Mouse (Mus musculus) hindbrain, embryonic 14.5 days (tissue): ENCODE measurements around the gene Klhdc8a. TPM values are rescaled to one million over a fixed set of nuclear protein-coding genes. Genes with fewer than 3 reads are reported as not detected.
A peak's percentile ranks its signal among the peaks of the same experiment; 100 is the strongest.

Experiments
- ATAC-seq: fragments of 200-750 bp; cut with Nextera tagmentation; 2 replicates; pipeline ENCODE4 v1.8.0; 2017; ENCODE audit warnings: moderate number of reproducible peaks, mild to moderate bottlenecking, moderate TSS enrichment, moderate library complexity; ENCODE audit not compliant: low FRiP score
- DNase-seq: peaks from one replicate; pipeline ENCODE4 v3.0.0-alpha.2; 2015; ENCODE audit warnings: low spot score
- H3K27ac ChIP-seq: fragments of 300-500 bp; sonication (generic); 2 replicates; pipeline ENCODE4 v1.5.1; 2014; ENCODE audit warnings: mild to moderate bottlenecking, moderate library complexity
- H3K27me3 ChIP-seq: fragments of 300-500 bp; sonication (generic); 2 replicates; pipeline ENCODE4 v1.6.1; 2014; ENCODE audit warnings: mild to moderate bottlenecking, low read length, mixed read lengths; ENCODE audit not compliant: control insufficient read depth, insufficient read depth
- H3K36me3 ChIP-seq: fragments of 300-500 bp; sonication (generic); replicated peaks from 2 replicates; pipeline ENCODE4 v1.6.1; 2014; ENCODE audit not compliant: control insufficient read depth, insufficient read depth
- H3K4me1 ChIP-seq: fragments of 300-500 bp; sonication (generic); replicated peaks from 2 replicates; pipeline ENCODE4 v1.6.1; 2014; ENCODE audit warnings: antibody characterized with exemption, low read length, mixed read lengths; ENCODE audit not compliant: control insufficient read depth, insufficient read depth
- H3K4me2 ChIP-seq: fragments of 300-500 bp; sonication (generic); replicated peaks from 2 replicates; pipeline ENCODE4 v1.6.1; 2014; ENCODE audit warnings: mild to moderate bottlenecking, moderate library complexity
- H3K4me3 ChIP-seq: fragments of 300-500 bp; sonication (generic); replicated peaks from 2 replicates; pipeline ENCODE4 v1.5.1; 2014; ENCODE audit warnings: mild to moderate bottlenecking, low read length
- H3K9ac ChIP-seq: fragments of 300-500 bp; sonication (generic); 2 replicates; pipeline ENCODE4 v1.6.1; 2014
- H3K9me3 ChIP-seq: fragments of 300-500 bp; sonication (generic); 2 replicates; pipeline ENCODE4 v1.6.1; 2016; ENCODE audit warnings: low read length; ENCODE audit not compliant: control insufficient read depth
- WGBS: fragments of 180-500 bp; shearing (Covaris S2); extraction: QIAGEN DNeasy Blood & Tissue Kit; methylation state at CpG from one replicate; pipeline ENCODE4 v1.1.7; 2014; 5-methylcytosine and 5-hydroxymethylcytosine counted together
- polyA plus RNA-seq: library from polyadenylated mRNA; unstranded; fragments of >200 nt; fragmentation: Nextera tagmentation; extraction: Ambion mirVana; gene quantifications from 2 replicates; pipeline ENCODE4 v1.2.1, GENCODE M21; 2014

The Klhdc8a gene
- polyA plus RNA-seq, 1 experiment from 2014 or later, result 8.5 TPM

DNA sequence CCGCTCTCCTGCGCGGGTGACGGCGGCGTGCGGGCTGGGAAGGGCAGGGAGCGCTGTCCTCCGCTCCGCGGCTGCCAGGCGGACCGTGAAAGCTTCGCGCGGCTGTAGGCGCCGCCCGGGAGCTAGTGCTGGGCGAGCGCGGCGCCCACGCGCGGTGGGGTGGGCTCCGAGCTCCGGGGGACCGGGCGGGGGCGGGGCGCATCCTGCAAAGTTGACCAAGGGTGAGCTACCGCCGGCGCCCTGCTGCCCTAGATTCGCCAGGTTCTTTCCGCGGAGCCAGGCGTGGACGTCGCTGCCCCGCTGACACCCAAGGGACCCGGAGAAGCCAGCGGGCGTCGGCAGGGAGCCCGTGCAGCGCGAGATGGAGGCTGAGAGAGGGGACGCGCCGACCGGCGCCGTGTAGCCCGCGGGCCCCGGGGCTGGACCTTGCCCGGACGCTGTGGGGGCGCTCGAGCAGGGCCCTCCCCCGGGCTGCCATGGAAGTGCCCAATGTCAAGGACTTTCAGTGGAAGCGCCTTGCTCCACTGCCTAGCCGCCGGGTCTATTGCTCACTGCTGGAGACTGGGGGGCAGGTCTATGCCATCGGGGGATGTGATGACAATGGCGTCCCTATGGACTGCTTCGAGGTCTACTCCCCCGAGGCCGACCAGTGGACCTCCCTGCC lies 507 bp downstream of the Klhdc8a start:
- H3K4me2 ChIP-seq, result peak overlapping the region; percentile 99
- peak overlapping the region; percentile 61 for H3K4me3 ChIP-seq
- H3K27ac ChIP-seq, result peak overlapping the region; percentile 76
- under 1% methylated on average over 70 of the region's 71 CpGs for WGBS
- peak; percentile 66 for ATAC-seq
- peak overlapping the region; percentile 80 for H3K9ac ChIP-seq
- 0 out of 2 replicates have a peak, but pooled peaks cover 7% of the 10 kb centered on the region for H3K27me3 ChIP-seq
- H3K9me3 ChIP-seq, result no peaks in the 10 kb centered on the region
- peaks cover 33% of the 10 kb centered on the region for H3K4me1 ChIP-seq
- DNase-seq, result no peak
- no peaks in the 10 kb centered on the region for H3K36me3 ChIP-seq

DNA sequence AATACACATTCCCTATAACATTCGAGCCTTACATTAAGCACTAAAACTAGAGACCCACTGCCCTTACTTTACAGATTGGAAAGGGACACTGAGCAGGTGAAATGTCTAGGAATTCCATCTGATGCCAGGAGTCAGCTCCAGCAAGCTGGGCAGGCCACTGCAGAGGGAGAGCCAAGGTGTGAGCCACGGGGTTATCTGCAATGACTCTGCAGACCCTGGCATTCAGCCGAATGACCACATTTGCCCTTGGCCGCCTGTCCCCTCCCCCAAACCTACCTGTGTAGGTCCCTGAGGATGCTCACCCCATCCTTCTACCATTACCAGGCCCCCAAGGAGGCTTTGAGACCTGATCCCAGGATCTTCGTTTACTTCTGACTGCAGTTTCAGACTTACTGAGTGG lies 1.3 kb downstream of the Klhdc8a start:
- H3K4me1 ChIP-seq, result peaks cover 33% of the 10 kb centered on the region
- no peaks in the 10 kb centered on the region for H3K36me3 ChIP-seq
- H3K4me3 ChIP-seq, result peak overlapping the region; percentile 61
- ATAC-seq (no peak), DNase-seq (no peak)
- peak overlapping the region; percentile 99 for H3K4me2 ChIP-seq
- H3K27me3 ChIP-seq, result 0 out of 2 replicates have a peak, but pooled peaks cover 7% of the 10 kb centered on the region
- no peak overlapping the region for H3K27ac ChIP-seq
- H3K9me3 ChIP-seq, result no peaks in the 10 kb centered on the region
- peak overlapping the region; percentile 80 for H3K9ac ChIP-seq
- 81% methylated on average over 5 of the region's 5 CpGs for WGBS

- H3K4me1 ChIP-seq, result peaks cover 26% of the 10 kb centered on the region
- ATAC-seq (no peak), DNase-seq (no peak)
- 0 out of 2 replicates have a peak, but pooled peaks cover 7% of the 10 kb centered on the region for H3K27me3 ChIP-seq
- no peaks in the 10 kb centered on the region for H3K9me3 ChIP-seq
- H3K27ac ChIP-seq, result no peak overlapping the region
- no peaks in the 10 kb centered on the region for H3K36me3 ChIP-seq
- WGBS, result 80% methylated on average over 5 of the region's 5 CpGs
- H3K4me2 ChIP-seq, result peak overlapping the region; percentile 99
- H3K9ac ChIP-seq, result no peak overlapping the region
- no peak overlapping the region for H3K4me3 ChIP-seq
Measured at GRCm38 (mm10) chr1:132301242-132301641, 2.8 kb downstream of the Klhdc8a start.

DNA sequence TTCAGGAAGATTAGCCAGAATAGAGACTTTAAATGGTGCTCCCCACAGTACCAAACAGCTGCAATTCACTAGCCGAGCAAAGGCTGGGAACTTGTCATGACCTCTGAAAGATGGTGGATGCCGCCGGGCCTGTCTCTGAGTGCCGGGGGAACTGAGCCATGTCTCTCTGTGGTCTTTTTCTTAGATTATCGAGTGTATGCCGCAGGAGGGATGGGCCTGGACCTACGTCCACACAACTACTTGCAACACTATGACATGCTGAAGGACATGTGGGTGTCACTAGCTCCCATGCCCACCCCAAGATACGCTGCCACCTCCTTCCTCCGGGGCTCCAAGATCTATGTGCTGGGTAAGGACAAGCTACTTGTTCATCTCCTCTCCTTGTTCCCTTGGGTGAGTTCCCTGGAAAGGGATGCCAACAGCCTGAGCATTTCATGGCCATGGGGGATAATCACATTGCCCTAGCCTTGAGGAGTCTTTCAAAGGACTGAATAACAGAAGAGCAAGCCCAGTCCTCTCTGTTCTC lies 4.0 kb downstream of the Klhdc8a start:
- ATAC-seq (no peak), DNase-seq (no peak)
- Histone ChIP-seq H3K4me3 (no peak overlapping the region), H3K9me3 (no peaks in the 10 kb centered on the region), H3K36me3 (no peaks in the 10 kb centered on the region), H3K4me1 (peaks cover 26% of the 10 kb centered on the region), H3K4me2 (peak overlapping the region; percentile 99; the same call in 1 of the 2 replicates), H3K27me3 (0 out of 2 replicates have a peak, but pooled peaks cover 7% of the 10 kb centered on the region), H3K9ac (no peak overlapping the region), H3K27ac (no peak overlapping the region)
- 84% methylated on average over 9 of the region's 9 CpGs for WGBS

- Histone ChIP-seq H3K9me3 (no peaks in the 10 kb centered on the region), H3K36me3 (no peaks in the 10 kb centered on the region), H3K9ac (no peak overlapping the region), H3K27ac (no peak overlapping the region), H3K4me2 (no peak overlapping the region), H3K4me1 (peaks cover 13% of the 10 kb centered on the region), H3K27me3 (0 out of 2 replicates have a peak, but pooled peaks cover 7% of the 10 kb centered on the region), H3K4me3 (no peak overlapping the region)
- no peak for ATAC-seq
- no peak for DNase-seq
- 29% methylated on average over 9 of the region's 9 CpGs for WGBS
Measured at GRCm38 (mm10) chr1:132304618-132305214, 6.3 kb downstream of the Klhdc8a start.

- Histone ChIP-seq H3K36me3 (no peaks in the 10 kb centered on the region), H3K4me2 (no peak overlapping the region), H3K27ac (no peak overlapping the region), H3K4me1 (peaks cover 9% of the 10 kb centered on the region; the same call in 1 of the 2 replicates), H3K9ac (no peak overlapping the region), H3K27me3 (0 out of 2 replicates have a peak, but pooled peaks cover 7% of the 10 kb centered on the region), H3K9me3 (no peaks in the 10 kb centered on the region), H3K4me3 (no peak overlapping the region)
- peak; percentile 53 for DNase-seq
- 41% methylated on average over 4 of the region's 4 CpGs for WGBS
- no peak for ATAC-seq
Measured at GRCm38 (mm10) chr1:132306160-132306559, 7.7 kb downstream of the Klhdc8a start.

DNA sequence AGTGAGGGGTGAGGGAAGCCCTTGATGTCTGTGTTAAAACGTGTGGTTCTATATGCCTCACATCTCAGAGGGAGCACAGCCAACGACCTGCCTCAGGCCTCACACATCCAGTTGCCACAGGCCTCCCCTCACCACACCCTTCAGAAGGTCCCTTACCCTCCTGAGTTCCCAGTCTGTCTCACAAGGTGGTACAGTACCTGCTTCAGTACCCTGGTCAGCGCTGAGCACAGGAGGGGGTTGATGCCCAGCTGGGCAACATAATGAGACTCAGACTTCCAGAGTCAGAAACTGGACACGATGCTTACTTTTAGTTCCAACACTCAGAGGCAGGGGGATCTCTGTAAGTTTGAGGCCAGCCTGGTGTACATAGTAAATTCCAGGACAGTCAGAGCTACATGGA lies 8.4 kb downstream of the Klhdc8a start:
- Histone ChIP-seq H3K27ac (no peak overlapping the region), H3K9me3 (no peaks in the 10 kb centered on the region), H3K9ac (no peak overlapping the region), H3K4me1 (peaks cover 5% of the 10 kb centered on the region; the same call in 1 of the 2 replicates), H3K27me3 (0 out of 2 replicates have a peak, but pooled peaks cover 5% of the 10 kb centered on the region), H3K36me3 (no peaks in the 10 kb centered on the region), H3K4me2 (no peak overlapping the region), H3K4me3 (no peak overlapping the region)
- no peak for ATAC-seq
- 38% methylated on average over 4 of the region's 4 CpGs for WGBS
- no peak for DNase-seq

DNA sequence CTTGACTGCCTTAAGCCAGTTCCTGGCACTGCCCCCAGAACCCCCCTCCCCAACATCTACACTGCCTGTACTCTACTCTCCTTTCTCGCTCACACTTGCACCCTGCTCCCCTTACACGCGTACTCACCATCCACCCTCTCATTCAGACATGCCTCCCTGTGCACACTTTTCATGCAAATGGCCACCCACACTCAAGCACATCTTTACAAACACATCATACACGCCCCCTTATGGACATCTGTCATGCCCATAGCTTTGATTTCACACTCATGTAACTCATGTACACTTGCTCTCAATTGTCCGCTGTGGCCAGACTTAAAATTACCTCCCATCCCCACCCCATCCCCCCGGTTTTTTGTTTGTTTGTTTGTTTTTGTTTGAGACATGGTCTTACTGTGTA lies 9.5 kb downstream of the Klhdc8a start:
- H3K4me3 ChIP-seq, result no peak overlapping the region
- H3K4me2 ChIP-seq, result no peak overlapping the region
- H3K9me3 ChIP-seq, result no peaks in the 10 kb centered on the region
- 83% methylated on average over 6 of the region's 6 CpGs for WGBS
- H3K27ac ChIP-seq, result no peak overlapping the region
- H3K27me3 ChIP-seq, result no peaks in the 10 kb centered on the region
- ATAC-seq (no peak), DNase-seq (no peak)
- H3K4me1 ChIP-seq, result no peaks in the 10 kb centered on the region
- H3K9ac ChIP-seq, result no peak overlapping the region
- no peaks in the 10 kb centered on the region for H3K36me3 ChIP-seq

- DNase-seq (no peak), ATAC-seq (no peak)
- no peaks in the 10 kb centered on the region for H3K9me3 ChIP-seq
- no peaks in the 10 kb centered on the region for H3K36me3 ChIP-seq
- H3K9ac ChIP-seq, result no peak overlapping the region
- H3K4me2 ChIP-seq, result no peak overlapping the region
- no peak overlapping the region for H3K4me3 ChIP-seq
- H3K4me1 ChIP-seq, result no peaks in the 10 kb centered on the region
- 91% methylated on average over 7 of the region's 7 CpGs for WGBS
- H3K27me3 ChIP-seq, result no peaks in the 10 kb centered on the region
- no peak overlapping the region for H3K27ac ChIP-seq
Measured at GRCm38 (mm10) chr1:132308674-132309073, 10.2 kb downstream of the Klhdc8a start.
